Mouse (Mus musculus): ENCODE results near the gene Gstt3. TPM values are rescaled to one million over a fixed set of nuclear protein-coding genes. Genes with fewer than 3 reads are reported as not detected.

Gstt3 gene
- 0.03 TPM for polyA plus RNA-seq (2021)

GRCm38 (mm10) chr10:75780769-75781578, at the start of gene Gstt3, which contains the start of gene Gm20441:
Gene Gstt3 (minus strand): TSS chr10:75781414.
Gene Gm20441 (minus strand): TSS chr10:75780954.
- CTCF ChIA-PET, result no interaction called here
- no peak for TF ChIP-seq CTCF (IDR thresholded peaks at IDR 0.05)
- no peak for ATAC-seq

GRCm38 (mm10) chr10:75830275-75830670, 49.1 kb upstream of the Gstt3 start:
- ChIA-PET POLR2A (no interaction called here), CTCF (interaction anchor here (0.8 to 1.6 kb wide), 4 partner anchors 20 to 88 kb away, joined by 3 to 4 read pairs (median 4); no protein-coding TSS in a partner anchor)
- no peak for ATAC-seq
- DNase-seq (ENCODE audit: low read depth, low spot score), result no peak
- no peak for TF ChIP-seq CTCF (IDR thresholded peaks at IDR 0.05)
- no peaks in the 10 kb centered on the region for H3K27me3 ChIP-seq
- in situ Hi-C loops (cut with MboI; ENCODE audit: low pct_unique_long_range_greater_than_20kb), result no loop called here

More at GRCm38 (mm10) chr10:75780769-75781578, at the start of gene Gstt3, which contains the start of gene Gm20441:
- no peak for DNase-seq (ENCODE audit: low read depth, low spot score)
- POLR2A ChIA-PET, result interaction anchor here (0.7 kb wide), 1 partner anchor 254 kb away, joined by 3 read pairs; no protein-coding TSS in a partner anchor
- in situ Hi-C loops (cut with MboI; ENCODE audit: low pct_unique_long_range_greater_than_20kb), result no loop called here
- peaks cover 3% of the 10 kb centered on the region for H3K27me3 ChIP-seq

DNA sequence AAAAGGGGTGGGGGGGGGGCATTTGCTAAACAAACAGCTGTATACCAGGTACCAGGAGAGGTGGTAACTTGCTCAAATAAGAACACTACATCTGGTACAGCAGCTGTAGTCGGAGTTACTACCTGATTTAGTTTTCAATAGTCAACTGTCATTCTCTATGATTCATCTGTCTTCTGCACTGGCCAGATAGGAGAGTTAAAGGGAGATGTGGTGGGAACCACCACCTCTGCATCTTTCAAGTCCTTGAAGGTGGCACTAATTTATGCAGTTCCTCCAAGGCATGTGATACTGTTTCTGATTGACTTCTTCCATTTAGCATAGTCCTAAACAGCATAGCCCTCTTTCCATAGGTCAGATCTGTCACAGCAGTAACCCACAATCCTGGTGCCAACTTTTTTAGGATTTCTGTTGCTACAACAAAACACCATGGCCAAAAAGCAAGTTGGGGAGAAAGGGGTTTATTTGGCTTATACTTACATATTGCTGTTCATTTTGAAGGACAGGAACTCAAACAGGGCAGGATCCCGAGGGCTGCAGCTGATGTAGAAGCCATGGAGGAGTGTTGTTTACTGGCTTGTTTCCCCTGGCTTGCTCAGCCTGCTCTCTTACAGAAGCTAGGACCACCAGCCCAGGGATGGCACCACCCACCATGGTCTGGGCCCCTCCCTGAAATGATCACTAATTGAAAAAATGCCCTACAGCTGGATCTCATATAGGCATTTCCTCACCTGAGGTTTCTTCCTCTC, 48.5 kb upstream of the Gstt3 start:
- in situ Hi-C loops (cut with MboI; ENCODE audit: low pct_unique_long_range_greater_than_20kb), result loop anchor here (10.0 kb wide), 1 partner anchor 55 kb away; the partner anchor contains the start of gene Ddt
- no peaks in the 10 kb centered on the region for H3K27me3 ChIP-seq
- TF ChIP-seq CTCF (IDR thresholded peaks at IDR 0.05), result no peak
- DNase-seq (ENCODE audit: low read depth, low spot score), result no peak
- POLR2A ChIA-PET, result interaction anchor here (0.7 to 1.3 kb wide), 2 partner anchors 61 to 66 kb away, joined by 4 to 5 read pairs; partner anchors contain the start of gene Cabin1
- ATAC-seq, result no peak
- CTCF ChIA-PET, result interaction anchor here (0.8 to 1.3 kb wide), 3 partner anchors 19 to 64 kb away, joined by 3 to 4 read pairs (median 3); no protein-coding TSS in a partner anchor

DNA sequence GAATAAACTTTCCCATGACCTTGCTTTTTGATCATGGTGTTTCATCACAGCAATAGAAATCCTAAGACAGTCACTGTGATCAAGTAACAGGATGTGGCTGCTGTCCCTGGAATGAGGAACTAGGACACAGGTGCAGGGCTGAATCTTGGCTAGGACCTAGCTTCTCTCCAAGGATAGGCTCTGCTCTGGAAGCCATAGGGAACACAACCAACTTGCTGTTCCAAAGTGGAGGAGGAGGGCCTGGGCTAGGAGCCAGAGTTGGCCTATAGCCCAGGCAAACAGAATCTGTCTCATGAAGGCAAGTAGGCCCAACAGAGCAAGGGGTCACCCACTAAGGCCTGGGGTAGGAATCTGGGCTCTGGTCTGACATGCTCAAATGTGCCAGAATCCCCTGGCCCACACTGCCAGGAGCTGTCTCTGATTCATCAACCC, 47.3 kb upstream of the Gstt3 start:
- ATAC-seq (peak; percentile 48), DNase-seq (ENCODE audit: low read depth, low spot score) (peak; percentile 57)
- in situ Hi-C loops (cut with MboI; ENCODE audit: low pct_unique_long_range_greater_than_20kb), result loop anchor here (10.0 kb wide), 1 partner anchor 54 kb away; the partner anchor contains the start of gene Ddt
- no peak for TF ChIP-seq CTCF (IDR thresholded peaks at IDR 0.05)
- H3K27me3 ChIP-seq, result no peaks in the 10 kb centered on the region
- CTCF ChIA-PET, result interaction anchor here (1.0 to 1.4 kb wide), 2 partner anchors 9 to 56 kb away, joined by 6 to 7 read pairs; partner anchors contain the start of gene Ddt
- POLR2A ChIA-PET, result interaction anchor here (1.3 kb wide), 1 partner anchor 64 kb away, joined by 5 read pairs; the partner anchor contains the start of gene Cabin1

- ChIA-PET POLR2A (no interaction called here), CTCF (interaction anchor here (1.0 to 1.4 kb wide), 2 partner anchors 8 to 55 kb away, joined by 6 to 7 read pairs; partner anchors contain the start of gene Ddt)
- no peak for TF ChIP-seq CTCF (IDR thresholded peaks at IDR 0.05)
- DNase-seq (ENCODE audit: low read depth, low spot score) (peak; percentile 91), ATAC-seq (peak; percentile 71)
- no peaks in the 10 kb centered on the region for H3K27me3 ChIP-seq
- in situ Hi-C loops (cut with MboI; ENCODE audit: low pct_unique_long_range_greater_than_20kb), result loop anchor here (10.0 kb wide), 1 partner anchor 53 kb away; the partner anchor contains the start of gene Ddt
Observed at GRCm38 (mm10) chr10:75827668-75828360, 46.6 kb upstream of the Gstt3 start.

- in situ Hi-C loops (cut with MboI; ENCODE audit: low pct_unique_long_range_greater_than_20kb), result loop anchor here (10.0 kb wide), 1 partner anchor 50 kb away; the partner anchor contains the start of gene Ddt
- TF ChIP-seq CTCF (IDR thresholded peaks at IDR 0.05), result no peak
Observed at GRCm38 (mm10) chr10:75824530-75824929, 43.3 kb upstream of the Gstt3 start.

DNA sequence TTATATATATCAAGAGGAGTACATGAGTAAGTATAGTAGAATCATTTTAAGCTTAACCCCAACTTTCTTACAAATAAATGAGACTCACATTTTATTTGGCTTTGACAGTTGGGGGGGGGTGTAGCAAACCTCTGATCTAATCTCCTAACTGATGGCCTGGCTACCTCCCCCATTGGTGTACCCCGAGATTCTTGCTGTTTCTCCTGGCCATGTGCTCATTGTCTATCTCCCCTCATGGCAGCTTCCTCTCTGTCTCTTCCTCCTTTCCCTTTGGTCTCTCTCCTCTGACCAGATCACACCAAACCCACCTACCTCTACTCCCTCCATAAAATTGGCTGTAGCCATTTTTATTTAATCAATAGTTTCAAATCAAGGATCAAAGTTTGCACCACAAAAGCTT, 42.6 kb upstream of the Gstt3 start:
- in situ Hi-C loops (cut with MboI; ENCODE audit: low pct_unique_long_range_greater_than_20kb), result loop anchor here (10.0 kb wide), 1 partner anchor 49 kb away; the partner anchor contains the start of gene Ddt
- POLR2A ChIA-PET, result no interaction called here
- CTCF ChIA-PET, result no interaction called here
- TF ChIP-seq CTCF (IDR thresholded peaks at IDR 0.05), result no peak
- ATAC-seq (no peak), DNase-seq (ENCODE audit: low read depth, low spot score) (no peak)
- H3K27me3 ChIP-seq, result no peaks in the 10 kb centered on the region

More at GRCm38 (mm10) chr10:75824530-75824929, 43.3 kb upstream of the Gstt3 start:
- ATAC-seq, result no peak
- DNase-seq (ENCODE audit: low read depth, low spot score), result no peak
- ChIA-PET CTCF (no interaction called here), POLR2A (no interaction called here)
- no peaks in the 10 kb centered on the region for H3K27me3 ChIP-seq

GRCm38 (mm10) chr10:75822443-75822842, 41.2 kb upstream of the Gstt3 start, which contains the start of gene Gstt4:
Gene Gstt4 (minus strand): TSS chr10:75822543.
- ChIA-PET CTCF (no interaction called here), POLR2A (no interaction called here)
- TF ChIP-seq CTCF (IDR thresholded peaks at IDR 0.05), result no peak
- no peaks in the 10 kb centered on the region for H3K27me3 ChIP-seq
- in situ Hi-C loops (cut with MboI; ENCODE audit: low pct_unique_long_range_greater_than_20kb), result loop anchor here (10.0 kb wide), 1 partner anchor 48 kb away; the partner anchor contains the start of gene Ddt
- ATAC-seq (no peak), DNase-seq (ENCODE audit: low read depth, low spot score) (no peak)

- in situ Hi-C loops (cut with MboI; ENCODE audit: low pct_unique_long_range_greater_than_20kb), result loop anchor here (10.0 kb wide), 1 partner anchor 45 kb away; the partner anchor contains the start of gene Ddt
- no peak for TF ChIP-seq CTCF (IDR thresholded peaks at IDR 0.05)
- POLR2A ChIA-PET, result no interaction called here
- no peaks in the 10 kb centered on the region for H3K27me3 ChIP-seq
- DNase-seq (ENCODE audit: low read depth, low spot score), result peak; percentile 57
- ATAC-seq, result no peak
- CTCF ChIA-PET, result interaction anchor here (1.4 to 1.7 kb wide), 2 partner anchors 8 to 16 kb away, joined by 3 to 7 read pairs; no protein-coding TSS in a partner anchor
Observed at GRCm38 (mm10) chr10:75819882-75820281, 38.7 kb upstream of the Gstt3 start.
